Comparison of ENCODE assay signal across 15 mouse cellular contexts in genomic region chr6:140261813-140262212, GRCm38 (mm10).
"Had no signal": no experiment of that assay in that cellular context is flagged by ENCODE, and none has a peak within 500 bp of the region (broad histone marks: within the 10 kb centered on the region; RNA-seq: fewer than 3 reads in every experiment).

No protein-coding gene starts in this region.

- H3K27ac ChIP-seq: intestine, embryonic 15.5 days; left cerebral cortex, adult 2 months; limb, embryonic 10.5 days; liver, embryonic 15.5 days; midbrain, embryonic 10.5 days; neural tube, embryonic 15.5 days; stomach, postnatal 0 days had no signal

- H3K27me3 ChIP-seq: intestine, embryonic 15.5 days; liver, embryonic 15.5 days; neural tube, embryonic 15.5 days had no signal

- H3K4me2 ChIP-seq: intestine, embryonic 15.5 days; liver, embryonic 11.5 days; liver, embryonic 15.5 days; neural tube, embryonic 15.5 days had no signal

- H3K36me3 ChIP-seq: intestine, embryonic 15.5 days; limb, embryonic 10.5 days; liver, embryonic 15.5 days; midbrain, embryonic 10.5 days; neural tube, embryonic 15.5 days had no signal

- DNase-seq: lung, adult 2 months; lung, postnatal 4 days; midbrain, embryonic 14.5 days; right cerebral cortex, adult 18-20 months; thymus, postnatal 4 days had no signal

- H3K9me3 ChIP-seq: intestine, embryonic 15.5 days; limb, embryonic 10.5 days; liver, embryonic 15.5 days; midbrain, embryonic 10.5 days; neural tube, embryonic 15.5 days had no signal

- ATAC-seq: intestine, embryonic 15.5 days; lung, postnatal 0 days had no signal

- H3K4me1 ChIP-seq: intestine, embryonic 15.5 days; limb, embryonic 10.5 days; liver, embryonic 15.5 days; neural tube, embryonic 15.5 days had no signal

- H3K4me3 ChIP-seq: intestine, embryonic 15.5 days; left cerebral cortex, adult 2 months; limb, embryonic 10.5 days; liver, embryonic 15.5 days; midbrain, embryonic 10.5 days; myocyte; neural tube, embryonic 15.5 days had no signal

- H3K9ac ChIP-seq: intestine, embryonic 15.5 days; liver, embryonic 15.5 days; neural tube, embryonic 15.5 days had no signal
